Mouse (Mus musculus) hematopoietic multipotent progenitor cell, adult 10-12 weeks (in vitro differentiated cells): Measurements from ENCODE around the gene Iyd. TPM values are rescaled to one million over a fixed set of nuclear protein-coding genes. Genes with fewer than 3 reads are reported as not detected.

ENCODE experiments used
- polyA plus RNA-seq: library from polyadenylated mRNA; stranded (reverse); fragments of >175 nt; gene quantifications from 2 replicates; pipeline ENCODE4 v1.2.3, GENCODE M21; 2012; ENCODE audit warnings: low replicate concordance

The Iyd gene
- polyA plus RNA-seq, result not detected in 2 replicates

DNA sequence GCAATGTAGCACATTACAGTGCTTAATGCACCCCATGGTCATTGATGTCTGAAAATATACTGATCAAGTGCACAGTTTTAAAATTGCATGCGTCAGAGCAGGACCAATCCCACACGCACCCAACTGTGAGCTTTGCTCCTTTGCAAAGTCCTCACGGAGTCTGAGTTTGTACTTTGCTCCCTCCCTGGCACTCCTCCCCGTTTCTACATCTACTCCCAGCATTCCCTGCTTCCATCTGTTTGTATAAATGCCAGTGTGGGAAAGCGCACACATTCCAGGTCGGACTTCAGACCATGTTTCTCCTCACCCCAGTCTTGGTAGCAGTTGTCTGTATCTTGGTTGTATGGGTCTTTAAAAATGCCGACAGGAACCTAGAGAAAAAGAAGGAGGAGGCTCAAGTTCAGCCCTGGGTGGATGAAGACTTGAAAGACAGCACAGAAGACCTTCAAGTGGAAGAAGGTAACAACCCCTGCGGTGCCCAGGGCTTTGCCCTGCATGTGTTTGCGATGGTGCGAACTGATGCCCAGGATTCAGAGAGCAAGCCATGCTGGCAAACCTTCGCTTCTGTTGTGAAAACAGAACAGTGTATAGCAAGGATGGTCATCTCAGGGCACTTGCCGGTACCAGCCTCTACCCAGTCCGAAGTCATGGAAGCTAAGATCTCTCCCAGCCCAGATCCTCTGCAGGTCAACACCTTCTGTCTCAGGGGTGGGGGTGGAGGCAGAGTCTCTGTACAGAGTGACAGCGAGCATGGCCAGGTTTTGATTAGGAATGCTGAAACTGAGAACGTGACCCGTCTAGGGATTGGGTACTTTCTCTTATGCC lies at the start of gene Iyd:
Gene Iyd (plus strand): TSS at position 238 of the 825 bp plus-strand sequence.

Other genes starting within 250 kb of the Iyd start
- not detected in 2 replicates for gene Ppp1r14c, start 174.2 kb upstream of the Iyd start, polyA plus RNA-seq
- 0.10 and 0.55 TPM in 2 replicates for gene Plekhg1, start 200.1 kb downstream of the Iyd start, polyA plus RNA-seq